Mouse (Mus musculus) small intestine, adult 2 months (tissue): ENCODE measurements around the gene Pcdh15.

ENCODE experiments used
- CTCF ChIP-seq: fragments of 200-500 bp; IDR thresholded peaks from 2 replicates; pipeline ENCODE4 v1.5.1; 2012; ENCODE audit warnings: low read depth, mild to moderate bottlenecking, control low read depth, inconsistent platforms, low read length, moderate library complexity, mixed read lengths; ENCODE audit not compliant: insufficient replicate concordance, insufficient read length; ENCODE audit errors: extremely low read depth
- POLR2A ChIP-seq: fragments of 200-500 bp; IDR thresholded peaks from 2 replicates; pipeline ENCODE4 v1.6.1; 2012; ENCODE audit warnings: low read depth, mild to moderate bottlenecking, control low read depth, inconsistent platforms, low read length, moderate library complexity

- TF ChIP-seq CTCF (no peak), POLR2A (no peak)
Measured at GRCm38 (mm10) chr10:73096531-73097135, 2.5 kb upstream of the Pcdh15 start.
